Mouse (Mus musculus): ENCODE data around the gene Ppil4.

- no peak for TF ChIP-seq POLR2A (IDR thresholded peaks at IDR 0.05; ENCODE audit: insufficient read depth, low read depth, low read length)
- TF ChIP-seq CTCF (IDR thresholded peaks at IDR 0.05; ENCODE audit: insufficient read depth, low read depth, low read length) = no peak
These were observed 17.3 kb upstream of the Ppil4 start for GRCm38 (mm10) chr10:7775421-7775820.

Measured in olfactory bulb, adult 2 months (tissue).